Mouse (Mus musculus): ENCODE data around the gene Hspa12b. TPM values are rescaled to one million over a fixed set of nuclear protein-coding genes. Genes with fewer than 3 reads are reported as not detected.

Hspa12b gene
- polyA plus RNA-seq, 1 experiment from 2014 or later = 20.3 TPM

DNA sequence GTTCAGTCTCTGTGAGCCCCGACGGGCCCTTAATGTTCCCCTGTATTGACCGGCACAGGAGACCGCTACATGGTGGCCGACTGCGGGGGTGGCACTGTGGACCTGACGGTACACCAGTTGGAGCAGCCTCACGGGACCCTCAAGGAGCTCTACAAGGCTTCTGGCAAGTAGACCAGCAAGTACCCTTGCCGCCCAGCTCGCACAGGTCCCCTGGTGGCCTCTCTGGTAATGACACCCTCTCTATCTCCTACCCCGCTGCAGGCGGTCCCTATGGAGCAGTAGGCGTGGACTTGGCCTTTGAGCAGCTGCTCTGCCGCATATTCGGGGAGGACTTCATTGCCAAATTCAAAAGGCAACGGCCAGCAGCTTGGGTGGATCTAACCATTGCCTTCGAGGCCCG, 15.5 kb downstream of the Hspa12b start:
- peak overlapping the region; percentile 24; the same call in 1 of the 2 replicates for H3K4me2 ChIP-seq
- H3K36me3 ChIP-seq = peaks cover 87% of the 10 kb centered on the region
- H3K9me3 ChIP-seq (replicated peaks) = no peaks in the 10 kb centered on the region
- no peak overlapping the region for H3K9ac ChIP-seq
- WGBS = 30% methylated on average over 18 of the region's 18 CpGs
- peaks cover 35% of the 10 kb centered on the region for H3K4me1 ChIP-seq
- ATAC-seq (replicated peaks; ENCODE audit: low FRiP score) = peak; percentile 66
- no peaks in the 10 kb centered on the region for H3K27me3 ChIP-seq
- 0 out of 2 replicates have a peak overlapping the region, but pooled peaks have one; percentile 19 for H3K27ac ChIP-seq
- no peak overlapping the region for H3K4me3 ChIP-seq (replicated peaks)

DNA sequence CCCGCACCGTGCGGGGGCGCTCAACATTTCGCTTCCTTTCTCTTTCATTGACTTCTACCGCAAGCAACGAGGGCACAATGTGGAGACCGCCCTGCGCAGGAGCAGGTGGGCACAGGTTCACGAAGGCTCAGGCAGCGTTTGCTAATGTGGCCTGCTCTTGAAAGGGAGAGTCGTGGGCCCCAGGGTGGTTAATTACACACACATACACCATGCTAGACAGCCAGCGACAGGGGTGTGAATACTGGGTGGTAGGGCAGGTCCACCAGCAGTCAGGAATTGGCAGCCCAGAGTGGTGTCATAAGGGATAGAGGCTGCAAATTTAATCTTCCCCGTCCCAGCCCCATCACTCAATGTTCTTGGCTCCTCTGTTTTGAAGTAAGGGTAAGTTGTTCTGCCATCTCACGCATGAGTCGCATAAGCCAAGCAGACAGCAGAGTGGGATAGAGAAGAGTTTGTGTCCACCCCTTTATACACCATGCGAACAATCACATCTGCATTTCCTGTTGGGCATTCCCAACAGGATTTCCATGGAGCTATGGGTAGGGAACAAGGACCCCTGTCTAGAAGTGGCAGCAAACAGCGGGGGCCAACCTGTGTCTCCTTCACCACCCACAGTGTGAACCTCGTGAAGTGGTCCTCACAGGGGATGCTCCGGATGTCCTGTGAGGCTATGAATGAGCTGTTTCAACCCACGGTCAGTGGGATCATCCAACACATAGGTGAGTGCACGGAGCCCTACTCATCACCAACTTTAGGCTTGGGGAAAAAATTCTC, 16.1 kb downstream of the Hspa12b start:
- H3K9ac ChIP-seq = no peak overlapping the region
- no peak overlapping the region for H3K4me3 ChIP-seq (replicated peaks)
- no peak overlapping the region for H3K27ac ChIP-seq
- no peak for ATAC-seq (replicated peaks; ENCODE audit: low FRiP score)
- WGBS = 73% methylated on average over 22 of the region's 22 CpGs
- H3K27me3 ChIP-seq = no peaks in the 10 kb centered on the region
- peaks cover 87% of the 10 kb centered on the region for H3K36me3 ChIP-seq
- no peaks in the 10 kb centered on the region for H3K9me3 ChIP-seq (replicated peaks)
- peaks cover 33% of the 10 kb centered on the region for H3K4me1 ChIP-seq
- peak overlapping the region; percentile 24; the same call in 1 of the 2 replicates for H3K4me2 ChIP-seq

DNA sequence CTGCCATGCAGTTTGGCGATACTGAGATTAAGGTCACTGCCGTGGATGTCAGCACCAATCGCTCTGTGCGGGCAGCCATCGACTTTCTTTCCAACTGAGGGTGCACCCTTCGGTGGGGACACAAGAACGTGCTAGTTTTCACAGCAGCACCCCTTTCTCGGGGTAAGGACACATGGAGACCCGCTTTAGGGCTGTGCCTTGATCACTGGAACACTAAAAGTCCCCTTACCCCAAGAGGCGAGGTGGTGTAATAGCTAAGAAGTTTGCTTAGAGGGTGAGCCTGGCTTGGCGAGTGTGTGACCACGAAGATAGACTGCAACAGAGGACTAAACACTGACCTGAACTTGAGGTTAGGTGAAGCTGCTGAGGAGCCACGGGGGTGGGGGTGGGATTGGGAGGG, 18.0 kb downstream of the Hspa12b start:
- no peaks in the 10 kb centered on the region for H3K9me3 ChIP-seq (replicated peaks)
- H3K4me3 ChIP-seq (replicated peaks) = no peak overlapping the region
- 65% methylated on average over 13 of the region's 13 CpGs for WGBS

DNA sequence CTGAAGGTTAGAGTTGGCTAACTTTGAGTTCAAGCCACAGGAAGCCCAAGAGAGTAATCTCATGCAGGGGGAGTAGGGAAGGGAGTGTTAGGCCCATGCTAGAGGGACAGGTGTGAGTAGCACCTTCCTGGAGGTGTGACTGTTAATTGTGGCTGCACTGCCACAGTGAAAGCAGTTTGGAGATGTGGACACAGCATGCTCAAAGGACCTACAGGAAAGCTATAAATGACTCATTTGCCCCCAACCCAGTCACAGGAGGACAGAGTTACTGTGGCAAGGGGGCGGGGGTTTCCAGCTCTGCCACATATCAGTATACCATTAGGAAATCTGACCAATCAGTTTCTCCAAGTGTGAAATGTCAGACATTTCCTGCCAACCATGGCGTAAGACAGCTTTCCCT, 18.5 kb downstream of the Hspa12b start:
- no peaks in the 10 kb centered on the region for H3K9me3 ChIP-seq (replicated peaks)
- no peak overlapping the region for H3K27ac ChIP-seq
- H3K9ac ChIP-seq = no peak overlapping the region
- H3K36me3 ChIP-seq = peaks cover 89% of the 10 kb centered on the region
- no peak overlapping the region for H3K4me3 ChIP-seq (replicated peaks)
- H3K4me1 ChIP-seq = peaks cover 25% of the 10 kb centered on the region
- H3K4me2 ChIP-seq = no peak overlapping the region
- WGBS = 74% methylated on average over 2 of the region's 2 CpGs
- ATAC-seq (replicated peaks; ENCODE audit: low FRiP score) = no peak
- no peaks in the 10 kb centered on the region for H3K27me3 ChIP-seq

More for the DNA sequence above, 18.0 kb downstream of the Hspa12b start:
- no peak for ATAC-seq (replicated peaks; ENCODE audit: low FRiP score)
- Histone ChIP-seq H3K36me3 (peaks cover 85% of the 10 kb centered on the region), H3K4me1 (peaks cover 26% of the 10 kb centered on the region), H3K9ac (no peak overlapping the region), H3K27ac (0 out of 2 replicates have a peak overlapping the region, but pooled peaks have one; percentile 9), H3K4me2 (no peak overlapping the region), H3K27me3 (no peaks in the 10 kb centered on the region)

DNA sequence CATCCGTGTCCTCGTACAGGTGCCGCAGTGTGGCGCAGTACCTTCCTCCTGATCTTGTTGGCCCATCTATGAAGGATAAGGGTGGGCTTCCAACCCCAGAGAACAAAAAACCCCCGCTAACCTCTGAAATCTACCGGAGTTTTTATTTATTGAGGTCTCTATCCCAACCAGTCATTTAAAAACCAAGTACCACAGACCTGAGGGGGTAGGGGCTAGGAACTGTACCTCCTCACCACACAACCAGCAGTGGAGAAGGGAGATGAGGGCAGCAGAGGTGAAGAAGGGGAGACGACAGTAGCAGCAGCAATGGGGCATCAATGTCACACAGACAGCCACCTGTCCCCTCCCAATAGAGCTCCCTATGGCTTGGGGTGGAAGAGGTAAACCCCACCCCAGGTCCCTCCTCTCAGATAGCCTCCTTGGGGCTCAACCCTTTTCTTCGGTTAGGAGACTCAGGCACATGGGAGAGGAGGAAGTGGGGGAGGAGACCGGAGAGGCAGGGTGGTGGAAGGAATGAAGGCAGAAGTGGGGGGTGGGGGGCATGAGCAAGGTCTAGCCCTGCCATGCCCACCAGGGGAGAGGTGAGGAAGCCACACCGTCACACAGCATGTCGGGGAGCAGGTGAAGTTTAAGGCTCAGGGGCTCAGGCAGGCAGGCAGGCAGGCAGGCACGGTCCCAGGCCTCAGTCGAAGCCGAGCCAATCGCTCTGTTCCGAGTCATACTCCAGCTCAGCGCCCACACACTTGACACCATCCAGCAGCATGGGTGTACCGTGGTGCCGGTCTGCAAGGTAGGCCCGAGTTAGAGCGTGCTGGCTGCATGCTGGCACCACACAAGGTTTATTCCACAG, 19.3 kb downstream of the Hspa12b start:
- H3K27me3 ChIP-seq = no peaks in the 10 kb centered on the region
- peaks cover 89% of the 10 kb centered on the region for H3K36me3 ChIP-seq
- no peak overlapping the region for H3K9ac ChIP-seq
- no peak overlapping the region for H3K4me2 ChIP-seq
- H3K9me3 ChIP-seq (replicated peaks) = no peaks in the 10 kb centered on the region
- H3K27ac ChIP-seq = no peak overlapping the region
- no peak overlapping the region for H3K4me3 ChIP-seq (replicated peaks)
- ATAC-seq (replicated peaks; ENCODE audit: low FRiP score) = no peak
- H3K4me1 ChIP-seq = peaks cover 17% of the 10 kb centered on the region
- whole genome bisulfite sequencing = 81% methylated on average over 21 of the region's 21 CpGs

DNA sequence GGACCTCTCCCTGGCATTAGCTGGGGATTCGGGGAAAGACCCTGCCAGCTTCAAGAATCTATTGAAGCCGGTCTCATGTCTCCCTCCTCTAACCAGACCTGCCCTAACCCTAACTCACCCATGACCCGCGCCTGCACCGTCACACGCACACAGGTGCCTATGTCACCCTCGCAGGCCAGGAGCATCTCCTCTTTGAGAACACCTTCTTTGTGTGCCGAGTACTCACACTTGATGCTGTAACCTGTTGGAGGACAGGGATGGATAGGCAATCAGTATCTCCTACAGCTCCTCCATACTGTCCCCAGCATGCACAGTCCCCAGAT, 19.9 kb downstream of the Hspa12b start:
- WGBS = 95% methylated on average over 8 of the region's 8 CpGs
- no peak overlapping the region for H3K4me3 ChIP-seq (replicated peaks)
- H3K4me1 ChIP-seq = peaks cover 11% of the 10 kb centered on the region
- H3K27me3 ChIP-seq = no peaks in the 10 kb centered on the region
- no peak overlapping the region for H3K4me2 ChIP-seq
- no peak overlapping the region for H3K9ac ChIP-seq
- H3K9me3 ChIP-seq (replicated peaks) = no peaks in the 10 kb centered on the region
- ATAC-seq (replicated peaks; ENCODE audit: low FRiP score) = no peak
- peaks cover 89% of the 10 kb centered on the region for H3K36me3 ChIP-seq
- H3K27ac ChIP-seq = no peak overlapping the region

DNA sequence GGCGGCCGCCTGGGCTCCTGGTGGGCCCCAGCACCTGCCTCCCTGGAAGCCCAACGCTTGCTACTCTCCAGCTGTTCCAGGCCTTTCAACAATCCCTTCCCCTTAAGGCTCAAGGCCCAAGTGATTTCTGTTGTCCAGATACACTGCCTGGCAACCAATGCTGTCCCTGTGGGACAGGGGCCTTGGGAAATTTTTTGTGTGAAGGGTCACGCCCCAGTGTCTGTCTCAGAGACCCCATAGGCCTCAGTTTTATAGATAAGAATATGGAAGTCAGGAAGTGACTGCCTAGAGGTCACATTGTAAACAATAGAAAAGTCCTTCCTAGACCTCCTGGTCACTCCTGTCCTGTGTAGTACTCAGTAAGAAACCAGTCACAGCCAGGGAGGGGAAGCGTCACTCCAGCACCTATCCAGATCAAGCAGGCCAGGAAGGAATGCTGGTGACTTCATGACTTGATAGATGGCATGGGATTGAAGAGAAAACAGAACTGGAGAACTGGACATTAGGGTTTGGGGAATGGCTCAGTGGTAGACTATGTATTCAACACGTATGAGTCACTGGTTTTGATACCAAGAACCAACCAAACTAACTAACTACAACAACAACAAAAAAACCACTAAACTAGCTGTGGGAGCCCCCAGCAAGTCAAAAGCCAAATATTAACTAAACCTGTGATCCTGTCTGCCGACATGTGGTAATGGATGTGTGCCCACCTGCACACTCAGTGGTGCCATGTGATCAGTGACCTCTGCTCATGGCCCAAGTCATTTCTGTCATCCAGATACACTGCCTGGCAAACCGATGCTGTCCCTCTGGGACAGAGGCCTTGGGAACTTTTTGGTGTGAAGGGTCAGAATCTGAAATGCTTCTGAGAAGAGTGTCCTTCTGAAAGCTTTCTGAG, 21.5 kb downstream of the Hspa12b start:
- H3K9me3 ChIP-seq (replicated peaks) = no peaks in the 10 kb centered on the region
- no peak overlapping the region for H3K4me3 ChIP-seq (replicated peaks)
- 86% methylated on average over 8 of the region's 8 CpGs for WGBS
- H3K36me3 ChIP-seq = peaks cover 94% of the 10 kb centered on the region
- ATAC-seq (replicated peaks; ENCODE audit: low FRiP score) = no peak
- no peak overlapping the region for H3K4me2 ChIP-seq
- no peaks in the 10 kb centered on the region for H3K4me1 ChIP-seq
- H3K9ac ChIP-seq = no peak overlapping the region
- H3K27ac ChIP-seq = no peak overlapping the region
- no peaks in the 10 kb centered on the region for H3K27me3 ChIP-seq

DNA sequence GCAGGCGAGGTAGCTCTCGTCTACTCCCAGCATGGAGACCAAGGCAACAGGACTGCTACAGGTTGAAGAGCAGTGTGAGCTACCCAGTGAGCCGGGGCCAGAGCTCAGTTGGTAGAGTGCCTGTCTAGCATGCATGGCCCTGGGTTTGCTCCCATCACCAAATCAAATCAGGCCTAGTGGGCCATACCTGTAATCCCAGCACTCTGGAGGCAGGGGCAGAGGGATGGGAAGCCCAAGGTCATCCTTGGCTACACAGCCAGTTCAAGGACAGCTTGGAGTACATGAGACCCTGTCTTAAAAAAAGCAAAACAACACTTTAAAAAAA, 22.1 kb downstream of the Hspa12b start:
- Histone ChIP-seq H3K27me3 (no peaks in the 10 kb centered on the region), H3K36me3 (peaks cover 92% of the 10 kb centered on the region), H3K4me2 (no peak overlapping the region), H3K9ac (no peak overlapping the region), H3K4me3 (replicated peaks) (no peak overlapping the region), H3K27ac (no peak overlapping the region), H3K9me3 (replicated peaks) (no peaks in the 10 kb centered on the region), H3K4me1 (no peaks in the 10 kb centered on the region)
- WGBS = 89% methylated on average over 3 of the region's 3 CpGs
- ATAC-seq (replicated peaks; ENCODE audit: low FRiP score) = no peak

DNA sequence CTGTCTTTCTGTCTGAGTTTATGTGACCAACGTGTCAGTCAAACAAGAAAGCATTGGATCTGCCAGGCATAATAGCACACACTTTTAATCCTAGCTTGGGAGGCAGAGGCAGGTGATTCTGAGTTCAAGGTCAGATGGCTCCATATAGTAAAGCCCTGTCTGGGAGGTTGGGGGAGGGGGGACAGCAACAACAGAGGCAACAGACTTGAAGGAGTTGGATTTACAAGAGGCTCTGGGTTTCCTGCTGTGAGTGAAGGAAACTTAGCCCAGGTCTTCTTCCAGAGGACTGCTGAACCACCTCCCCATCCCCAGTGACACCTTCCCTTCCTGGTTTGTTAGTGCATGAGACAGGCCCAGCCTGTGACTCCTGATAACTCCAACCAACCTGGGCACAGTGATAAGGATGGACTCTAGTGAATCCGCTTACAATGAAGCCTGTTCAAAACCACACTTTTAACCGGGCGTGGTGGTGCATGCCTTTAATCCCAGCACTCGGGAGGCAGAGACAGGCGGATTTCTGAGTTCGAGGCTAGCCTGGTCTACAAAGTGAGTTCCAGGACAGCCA, 25.2 kb downstream of the Hspa12b start:
- no peaks in the 10 kb centered on the region for H3K4me1 ChIP-seq
- no peak overlapping the region for H3K4me2 ChIP-seq
- 88% methylated on average over 7 of the region's 7 CpGs for WGBS
- H3K9me3 ChIP-seq (replicated peaks) = no peaks in the 10 kb centered on the region
- H3K4me3 ChIP-seq (replicated peaks) = no peak overlapping the region
- peaks cover 66% of the 10 kb centered on the region for H3K36me3 ChIP-seq
- no peak overlapping the region for H3K27ac ChIP-seq
- no peaks in the 10 kb centered on the region for H3K27me3 ChIP-seq
- no peak overlapping the region for H3K9ac ChIP-seq
- peak; percentile 47; the same call in 1 of the 2 replicates for ATAC-seq (replicated peaks; ENCODE audit: low FRiP score)

DNA sequence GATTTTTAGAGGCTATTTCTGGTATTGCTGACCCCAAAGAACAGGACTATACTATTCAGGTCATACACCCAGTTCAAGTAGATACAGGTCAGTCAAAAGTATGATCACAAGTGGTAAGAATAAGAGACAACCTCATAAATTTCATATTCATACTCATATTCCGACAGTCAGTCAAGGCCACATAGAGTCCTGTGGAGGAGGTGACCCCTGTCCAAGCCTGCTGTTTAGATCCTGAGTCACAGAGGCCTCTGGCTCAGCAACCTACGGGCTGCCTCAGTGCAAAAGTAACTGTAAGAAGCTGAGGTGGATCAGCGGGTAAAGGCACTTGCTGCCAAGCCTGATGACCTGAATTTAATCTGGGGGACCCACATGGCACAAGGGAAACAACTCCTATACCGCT, 27.0 kb downstream of the Hspa12b start:
- no peak overlapping the region for H3K27ac ChIP-seq
- no peak overlapping the region for H3K4me3 ChIP-seq (replicated peaks)
- H3K9me3 ChIP-seq (replicated peaks) = no peaks in the 10 kb centered on the region
- H3K4me2 ChIP-seq = no peak overlapping the region
- H3K36me3 ChIP-seq = peaks cover 48% of the 10 kb centered on the region
- WGBS = 92% methylated on average over 4 of the region's 4 CpGs
- H3K9ac ChIP-seq = no peak overlapping the region
- ATAC-seq (replicated peaks; ENCODE audit: low FRiP score) = no peak
- H3K4me1 ChIP-seq = peaks cover 11% of the 10 kb centered on the region
- no peaks in the 10 kb centered on the region for H3K27me3 ChIP-seq

DNA sequence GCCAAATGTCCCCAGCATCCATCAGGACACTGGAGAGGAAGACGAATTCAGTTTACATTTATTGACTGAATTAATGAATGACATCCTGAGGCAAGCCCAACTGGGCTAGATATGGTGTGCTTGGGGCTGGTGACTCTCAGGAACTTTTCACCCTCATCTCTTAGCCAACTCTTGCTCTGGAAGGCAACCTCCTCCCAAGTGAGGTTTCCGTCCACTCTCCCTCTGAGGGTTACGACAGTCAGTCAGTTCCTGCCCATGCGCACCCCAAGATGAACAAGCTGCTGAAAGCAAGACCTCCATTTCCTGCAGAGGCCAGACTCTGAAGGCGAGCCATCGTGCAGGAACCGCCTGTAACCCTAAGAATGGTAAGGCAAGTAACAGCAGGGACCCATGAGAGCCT, 29.9 kb downstream of the Hspa12b start:
- no peak overlapping the region for H3K4me2 ChIP-seq
- ATAC-seq (replicated peaks; ENCODE audit: low FRiP score) = no peak
- H3K9ac ChIP-seq = no peak overlapping the region
- H3K27me3 ChIP-seq = no peaks in the 10 kb centered on the region
- H3K9me3 ChIP-seq (replicated peaks) = no peaks in the 10 kb centered on the region
- H3K36me3 ChIP-seq = peaks cover 21% of the 10 kb centered on the region
- WGBS = 86% methylated on average over 7 of the region's 7 CpGs
- no peak overlapping the region for H3K27ac ChIP-seq
- no peak overlapping the region for H3K4me3 ChIP-seq (replicated peaks)
- H3K4me1 ChIP-seq = peaks cover 23% of the 10 kb centered on the region

Data from kidney, embryonic 15.5 days (tissue).